Comparison of ENCODE assay signal across 13 mouse cellular contexts in genomic region chr7:111158791-111159286, GRCm38 (mm10).
A peak's percentile ranks its signal among the peaks of the same experiment; 100 is the strongest.
DNase-seq lines count a peak whose midpoint lies in the region; ATAC-seq and TF ChIP-seq lines count a peak whose summit lies in the region.
"Had no signal": no experiment of that assay in that cellular context is flagged by ENCODE, and none has a peak within 500 bp of the region (broad histone marks: within the 10 kb centered on the region; RNA-seq: fewer than 3 reads in every experiment).

No protein-coding gene starts in this region.

- WGBS in forebrain, embryonic 16.5 days, result 23% methylated on average over 6 of the region's 6 CpGs
- WGBS in forebrain, embryonic 12.5 days, result 61% methylated on average over 6 of the region's 6 CpGs
- 35% methylated on average over 6 of the region's 6 CpGs for WGBS in stomach, embryonic 16.5 days

- no peak for TF ChIP-seq CTCF in left cerebral cortex, adult 2 months (IDR thresholded peaks at IDR 0.05)

- peak; percentile 47; the same call in 1 of the 2 replicates for ATAC-seq in forebrain, embryonic 16.5 days
- no peak for ATAC-seq in forebrain, embryonic 12.5 days (ENCODE audit: low FRiP score)
- no peak for ATAC-seq in stomach, embryonic 16.5 days (ENCODE audit: insufficient read depth, low FRiP score)
- ATAC-seq: activated CD4-positive, CD25-positive, alpha-beta regulatory T cell, adult 4 months; inflammation-experienced regulatory T-cells, adult 6 months; liver, embryonic 12.5 days had no signal

- H3K9me3 ChIP-seq in forebrain, embryonic 16.5 days (ENCODE audit: control insufficient read depth, low read length), result no peaks in the 10 kb centered on the region
- H3K9me3 ChIP-seq in forebrain, embryonic 12.5 days, result no peaks in the 10 kb centered on the region
- no peaks in the 10 kb centered on the region for H3K9me3 ChIP-seq in stomach, embryonic 16.5 days (replicated peaks; ENCODE audit: control insufficient read depth, low read length)
- H3K9me3 ChIP-seq: liver, embryonic 12.5 days had no signal

- no peak overlapping the region for H3K4me3 ChIP-seq in forebrain, embryonic 16.5 days (replicated peaks; ENCODE audit: low read length)
- H3K4me3 ChIP-seq in forebrain, embryonic 12.5 days (replicated peaks), result no peak overlapping the region
- no peak overlapping the region for H3K4me3 ChIP-seq in stomach, embryonic 16.5 days (replicated peaks; ENCODE audit: low read length)
- H3K4me3 ChIP-seq in left cerebral cortex, adult 2 months, result no peak overlapping the region
- H3K4me3 ChIP-seq: liver, embryonic 12.5 days had no signal

- no peak overlapping the region for H3K9ac ChIP-seq in forebrain, embryonic 16.5 days (replicated peaks; ENCODE audit: low read depth, low read length)
- no peak overlapping the region for H3K9ac ChIP-seq in forebrain, embryonic 12.5 days
- H3K9ac ChIP-seq in stomach, embryonic 16.5 days (ENCODE audit: low read length), result no peak overlapping the region
- H3K9ac ChIP-seq: liver, embryonic 12.5 days had no signal

- no peaks in the 10 kb centered on the region for H3K36me3 ChIP-seq in forebrain, embryonic 16.5 days (ENCODE audit: control insufficient read depth, insufficient read depth)
- no peaks in the 10 kb centered on the region for H3K36me3 ChIP-seq in forebrain, embryonic 12.5 days (replicated peaks)
- H3K36me3 ChIP-seq in stomach, embryonic 16.5 days (ENCODE audit: control insufficient read depth, insufficient read depth, low read length), result no peaks in the 10 kb centered on the region
- H3K36me3 ChIP-seq: liver, embryonic 12.5 days had no signal

- no peak overlapping the region for H3K4me2 ChIP-seq in forebrain, embryonic 16.5 days (ENCODE audit: low read length)
- no peak overlapping the region for H3K4me2 ChIP-seq in forebrain, embryonic 12.5 days
- no peak overlapping the region for H3K4me2 ChIP-seq in stomach, embryonic 16.5 days (ENCODE audit: low read depth, low read length)
- H3K4me2 ChIP-seq: liver, embryonic 12.5 days had no signal

- peak overlapping the region; percentile 20; the same call in 1 of the 2 replicates for H3K27ac ChIP-seq in forebrain, embryonic 16.5 days (ENCODE audit: low read length)
- no peak overlapping the region for H3K27ac ChIP-seq in forebrain, embryonic 12.5 days
- peak overlapping the region; percentile 23; the same call in 1 of the 2 replicates for H3K27ac ChIP-seq in stomach, embryonic 16.5 days (ENCODE audit: low read length)
- H3K27ac ChIP-seq in left cerebral cortex, adult 2 months, result no peak overlapping the region; the same call in 1 of the 2 replicates
- H3K27ac ChIP-seq: liver, embryonic 12.5 days had no signal

- DNase-seq in right cerebral cortex, postnatal 4 days, result peak; percentile 25
- DNase-seq in right cerebral cortex, adult 18-20 months, result no peak
- peak; percentile 61 to 66 for DNase-seq in heart, postnatal 10 days
- no peak for DNase-seq in left cerebral cortex, adult 2 months (ENCODE audit: extremely low spot score in 1 of 2, low spot score in 2 of 2)
- DNase-seq in adrenal gland, adult 8-10 months, result no peak
- DNase-seq: midbrain, embryonic 14.5 days; thymus, postnatal 25 days had no signal

- H3K27me3 ChIP-seq in forebrain, embryonic 16.5 days (replicated peaks; ENCODE audit: control insufficient read depth, insufficient read depth, low read length), result no peaks in the 10 kb centered on the region
- no peaks in the 10 kb centered on the region for H3K27me3 ChIP-seq in forebrain, embryonic 12.5 days
- H3K27me3 ChIP-seq in stomach, embryonic 16.5 days (ENCODE audit: control insufficient read depth, insufficient read depth, low read length), result no peaks in the 10 kb centered on the region

- intact Hi-C loops in heart, postnatal 10 days (cut with DNase I), result no loop called here
- intact Hi-C loops in left cerebral cortex, adult 2 months (cut with DNase I), result no loop called here

- peaks cover 19% of the 10 kb centered on the region for H3K4me1 ChIP-seq in forebrain, embryonic 16.5 days (replicated peaks; ENCODE audit: control insufficient read depth, insufficient read depth, low read length)
- peaks cover 5% of the 10 kb centered on the region; the same call in 1 of the 2 replicates for H3K4me1 ChIP-seq in forebrain, embryonic 12.5 days
- H3K4me1 ChIP-seq in stomach, embryonic 16.5 days (ENCODE audit: control insufficient read depth, insufficient read depth, low read length), result peaks cover 20% of the 10 kb centered on the region

Comparison
In these comparisons a context has a peak if more than half of its experiments do, and no peak if none do; other contexts are left out.
1. H3K27ac ChIP-seq: peak in forebrain, embryonic 16.5 days (single experiment) and stomach, embryonic 16.5 days (single experiment); none in forebrain, embryonic 12.5 days (single experiment) and left cerebral cortex, adult 2 months (single experiment).
2. DNase-seq: peak in right cerebral cortex, postnatal 4 days (single experiment) and heart, postnatal 10 days (2 of 2); none in right cerebral cortex, adult 18-20 months (single experiment), left cerebral cortex, adult 2 months (0 of 2) and adrenal gland, adult 8-10 months (single experiment).